Mouse (Mus musculus) small intestine, adult 2 months (tissue): ENCODE data around the gene Rpl37. TPM values are rescaled to one million over a fixed set of nuclear protein-coding genes. Genes with fewer than 3 reads are reported as not detected.

Source experiments
- H3K27ac ChIP-seq: fragments of 200-500 bp; 2 replicates; pipeline ENCODE4 v1.5.1; 2012; ENCODE audit warnings: low read depth, low read length, control low read depth, inconsistent platforms; ENCODE audit not compliant: insufficient read depth
- H3K27me3 ChIP-seq: fragments of 200-500 bp; 2 replicates; pipeline ENCODE4 v1.6.1; 2012; ENCODE audit warnings: mild to moderate bottlenecking, moderate library complexity, low read length, inconsistent platforms; ENCODE audit not compliant: control insufficient read depth, insufficient read depth
- H3K36me3 ChIP-seq: fragments of 200-500 bp; 2 replicates; pipeline ENCODE4 v1.6.1; 2012; ENCODE audit warnings: mild to moderate bottlenecking, low read length, control low read depth, inconsistent platforms; ENCODE audit not compliant: control insufficient read depth, insufficient read depth
- H3K4me1 ChIP-seq: fragments of 200-500 bp; 2 replicates; pipeline ENCODE4 v1.6.1; 2012; ENCODE audit warnings: low read length, inconsistent platforms, mixed read lengths; ENCODE audit not compliant: control insufficient read depth, insufficient read depth, insufficient read length
- H3K4me3 ChIP-seq: fragments of 200-500 bp; 2 replicates; pipeline ENCODE4 v1.5.1; 2012; ENCODE audit warnings: low read depth, mild to moderate bottlenecking, control low read depth, inconsistent platforms, low read length, moderate library complexity
- CTCF ChIP-seq: fragments of 200-500 bp; IDR thresholded peaks from 2 replicates; pipeline ENCODE4 v1.5.1; 2012; ENCODE audit warnings: low read depth, mild to moderate bottlenecking, control low read depth, inconsistent platforms, low read length, moderate library complexity, mixed read lengths; ENCODE audit not compliant: insufficient replicate concordance, insufficient read length; ENCODE audit errors: extremely low read depth
- POLR2A ChIP-seq: fragments of 200-500 bp; IDR thresholded peaks from 2 replicates; pipeline ENCODE4 v1.6.1; 2012; ENCODE audit warnings: low read depth, mild to moderate bottlenecking, control low read depth, inconsistent platforms, low read length, moderate library complexity
- WGBS: fragments of 180-500 bp; shearing (Covaris S2); methylation state at CpG from one replicate; pipeline ENCODE4 v1.1.7; 2018; 5-methylcytosine and 5-hydroxymethylcytosine counted together
- polyA plus RNA-seq: library from polyadenylated mRNA; depleted of rRNA; stranded (reverse); fragments of >200 nt; gene quantifications from 2 replicates; pipeline ENCODE4 v1.2.3, GENCODE M21; 2012; rRNA removed

Rpl37 gene
- polyA plus RNA-seq, result 410 and 563 TPM in 2 replicates

DNA sequence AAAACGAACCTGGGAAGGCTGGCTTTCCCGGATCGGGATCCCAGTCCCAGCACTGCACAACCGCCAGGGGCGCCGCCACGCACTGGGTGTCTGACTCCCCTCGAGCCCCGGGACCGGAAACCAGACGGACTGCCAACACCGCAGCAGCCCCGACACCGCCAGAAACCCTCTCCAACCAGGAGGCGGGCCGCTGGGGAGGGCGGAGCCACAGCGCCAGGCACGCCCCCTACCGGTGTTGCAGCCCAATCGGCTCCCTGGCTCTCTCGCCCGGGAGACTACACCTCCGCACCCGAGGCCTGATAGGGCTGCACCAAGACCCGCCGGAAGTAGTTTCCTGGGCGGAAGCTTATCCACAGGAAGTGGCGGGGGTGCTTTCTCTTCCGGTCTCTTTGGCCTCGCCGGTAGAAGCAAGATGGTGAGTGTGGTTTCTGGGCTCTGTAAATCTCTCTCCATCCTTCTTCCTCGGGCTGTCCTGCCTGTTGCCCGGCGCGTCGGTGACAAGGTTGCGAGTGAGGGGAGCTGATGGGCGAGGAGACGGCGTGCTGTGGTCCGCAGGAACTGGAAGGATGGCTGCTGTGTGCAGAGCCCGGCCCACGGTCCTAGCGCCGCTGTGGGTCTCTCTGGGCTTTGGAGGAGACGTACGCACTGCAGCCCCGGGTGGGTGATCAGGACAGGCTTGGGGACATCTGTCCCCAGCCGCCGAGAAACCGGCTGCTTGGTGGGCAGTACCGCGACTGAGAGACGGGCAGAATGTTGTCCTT is at the start of gene Rpl37:
Gene Rpl37, plus strand, starts transcription at position 376 of the 761 bp plus-strand sequence.
- peaks cover 33% of the 10 kb centered on the region for H3K36me3 ChIP-seq
- peaks cover 4% of the 10 kb centered on the region; the same call in 1 of the 2 replicates for H3K4me1 ChIP-seq
- H3K27ac ChIP-seq, result peak within 1 kb of the TSS; percentile 87
- peak within 1 kb of the TSS; percentile 77 for H3K4me3 ChIP-seq
- peak; percentile 29 for TF ChIP-seq POLR2A
- peak; percentile 67 for TF ChIP-seq CTCF
- under 1% methylated on average over 55 of the region's 55 CpGs for WGBS
- no peaks in the 10 kb centered on the region for H3K27me3 ChIP-seq

DNA sequence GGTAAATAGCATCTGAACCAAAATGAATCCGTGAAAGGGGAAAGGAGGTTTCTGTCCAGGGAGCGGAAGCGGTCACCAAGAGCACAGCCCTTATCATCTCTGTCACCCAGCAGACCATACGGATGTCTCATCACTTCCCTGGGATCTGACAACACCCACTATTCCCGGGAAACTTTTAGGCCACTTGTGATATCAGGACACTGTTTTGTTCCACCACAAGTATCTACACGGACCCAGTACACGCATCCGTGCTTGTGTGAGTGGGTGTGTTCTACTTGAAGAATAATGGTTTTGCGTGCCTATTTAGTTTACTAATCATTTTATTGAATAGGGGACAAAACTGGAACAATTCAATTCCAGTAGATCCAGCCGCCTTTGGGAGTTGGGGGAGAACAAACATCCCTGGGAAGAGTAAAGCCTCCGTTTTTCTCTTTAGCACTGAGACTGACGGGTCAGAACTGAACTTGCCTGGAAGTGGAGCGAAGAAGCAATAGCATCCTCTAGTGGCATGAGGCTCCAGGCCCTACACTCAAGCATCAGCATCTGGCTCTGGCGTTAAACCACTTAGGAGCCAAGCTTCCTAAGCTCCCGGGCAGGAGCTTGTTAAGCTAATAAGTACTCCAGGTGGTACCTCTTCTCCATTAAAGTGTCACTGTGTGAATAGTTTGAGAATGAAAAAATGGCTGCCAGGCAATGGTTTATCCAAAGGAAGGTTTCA is 47.5 kb upstream of the Rpl37 start:
- WGBS, result 60% methylated on average over 15 of the region's 15 CpGs
- no peak for TF ChIP-seq POLR2A
- peak; percentile 34; the same call in 1 of the 2 replicates for TF ChIP-seq CTCF
- H3K27ac ChIP-seq, result no peak overlapping the region
- H3K27me3 ChIP-seq, result no peaks in the 10 kb centered on the region
- no peaks in the 10 kb centered on the region for H3K4me1 ChIP-seq
- H3K36me3 ChIP-seq, result no peaks in the 10 kb centered on the region
- no peak overlapping the region for H3K4me3 ChIP-seq

- 64% methylated on average over 1 of the region's 1 CpGs for WGBS
- no peak overlapping the region for H3K27ac ChIP-seq
- H3K4me1 ChIP-seq, result no peaks in the 10 kb centered on the region
- no peaks in the 10 kb centered on the region for H3K36me3 ChIP-seq
- no peak for TF ChIP-seq CTCF
- no peak for TF ChIP-seq POLR2A
- no peak overlapping the region for H3K4me3 ChIP-seq
- H3K27me3 ChIP-seq, result no peaks in the 10 kb centered on the region
Measured at GRCm38 (mm10) chr15:5081235-5081634, 35.2 kb upstream of the Rpl37 start.

GRCm38 (mm10) chr15:5086162-5086561 is 30.3 kb upstream of the Rpl37 start:
- Histone ChIP-seq H3K27me3 (no peaks in the 10 kb centered on the region), H3K27ac (no peak overlapping the region), H3K4me3 (no peak overlapping the region), H3K36me3 (no peaks in the 10 kb centered on the region), H3K4me1 (no peaks in the 10 kb centered on the region)
- 10% methylated on average over 2 of the region's 2 CpGs for WGBS
- TF ChIP-seq POLR2A, result no peak
- TF ChIP-seq CTCF, result no peak

DNA sequence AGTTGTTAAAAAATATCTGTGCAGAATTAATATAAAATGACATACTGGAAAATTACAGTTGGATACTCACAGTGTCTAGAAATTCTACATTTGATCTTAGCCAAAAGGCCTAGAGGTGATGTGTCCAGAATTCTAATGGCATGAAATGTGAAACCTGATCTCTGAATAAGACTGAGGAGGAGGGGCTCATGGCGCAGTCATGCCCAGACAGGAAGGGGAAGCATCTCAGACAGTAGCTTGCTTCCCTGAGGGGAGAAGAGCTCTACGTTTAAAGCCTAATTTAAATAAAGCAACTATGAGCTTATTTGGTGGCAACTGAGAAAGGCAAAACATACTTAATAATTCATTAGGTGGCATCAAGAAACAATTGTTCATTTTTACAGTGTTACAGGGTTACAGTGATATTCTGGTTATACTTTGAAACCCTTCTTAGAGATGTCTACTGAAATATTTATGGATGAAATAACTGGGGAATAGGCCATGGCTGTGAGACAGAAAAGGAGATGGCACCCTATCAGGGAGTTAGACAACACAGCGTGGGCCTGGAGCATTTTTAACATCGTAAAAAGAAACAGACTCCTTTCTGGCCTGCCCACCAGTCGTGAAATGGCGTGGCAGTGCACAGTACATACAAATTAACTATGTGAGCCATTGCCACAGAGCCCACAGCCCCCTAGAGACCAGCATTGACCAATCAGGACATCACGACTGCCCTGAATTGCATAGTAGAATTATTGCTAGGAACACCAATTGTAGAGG is 27.4 kb upstream of the Rpl37 start:
- WGBS, result 75% methylated on average over 7 of the region's 7 CpGs
- H3K4me3 ChIP-seq, result no peak overlapping the region
- H3K27me3 ChIP-seq, result no peaks in the 10 kb centered on the region

GRCm38 (mm10) chr15:5090131-5090530 is 26.3 kb upstream of the Rpl37 start:
- Histone ChIP-seq H3K36me3 (no peaks in the 10 kb centered on the region), H3K27me3 (no peaks in the 10 kb centered on the region), H3K4me3 (no peak overlapping the region), H3K4me1 (no peaks in the 10 kb centered on the region), H3K27ac (no peak overlapping the region)
- TF ChIP-seq CTCF (no peak), POLR2A (no peak)
- WGBS, result 84% methylated on average over 10 of the region's 10 CpGs

More for the DNA sequence above, 27.4 kb upstream of the Rpl37 start:
- Histone ChIP-seq H3K4me1 (no peaks in the 10 kb centered on the region), H3K27ac (no peak overlapping the region), H3K36me3 (no peaks in the 10 kb centered on the region)
- TF ChIP-seq POLR2A (no peak), CTCF (no peak)
